Mouse (Mus musculus) CH12.LX (cell line): Measurements from ENCODE around the gene Gm14214. TPM values are rescaled to one million over a fixed set of nuclear protein-coding genes. Genes with fewer than 3 reads are reported as not detected.
A peak's percentile ranks its signal among the peaks of the same experiment; 100 is the strongest.

Source experiments
- DNase-seq: peaks from one replicate; pipeline ENCODE4 v3.0.0-alpha.2; 2013; ENCODE audit errors: extremely low read depth
- H3K27ac ChIP-seq: 2 replicates; pipeline ENCODE4 v1.5.1; 2012; ENCODE audit warnings: low read depth, mild to moderate bottlenecking, control low read depth, moderate library complexity; ENCODE audit not compliant: insufficient read depth
- H3K27me3 ChIP-seq: replicated peaks from 2 replicates; pipeline ENCODE3; 2012; ENCODE audit warnings: inconsistent platforms
- H3K36me3 ChIP-seq, 2 experiments: replicated peaks in 1 of 2; 2 replicates each; pipeline versions ENCODE3 to v1.6.1; 2012; ENCODE audit warnings: inconsistent platforms in 1 of 2, low read length in 1 of 2, mild to moderate bottlenecking in 1 of 2, mixed read lengths in 1 of 2, moderate library complexity in 1 of 2; ENCODE audit not compliant: control insufficient read depth in 1 of 2, insufficient read depth in 1 of 2
- H3K4me1 ChIP-seq, 2 experiments: 2 replicates each; pipeline ENCODE4 v1.6.1; 2012; ENCODE audit warnings: inconsistent platforms in 1 of 2, moderate library complexity in 1 of 2; ENCODE audit not compliant: insufficient read depth in 2 of 2, control insufficient read depth in 1 of 2
- H3K4me2 ChIP-seq: 2 replicates; pipeline ENCODE4 v1.6.1; 2012; ENCODE audit warnings: low read depth, mild to moderate bottlenecking, control low read depth; ENCODE audit not compliant: poor library complexity, insufficient read depth, severe bottlenecking
- H3K4me3 ChIP-seq, 3 experiments: fragments of 150-350 bp in 1 of 3; sonication (generic) in 1 of 3; replicated peaks in 1 of 3; 2 replicates each; pipeline versions ENCODE3 to v1.5.1; 2011 to 2012; ENCODE audit warnings: low read depth in 2 of 3, low read length in 2 of 3, mild to moderate bottlenecking in 2 of 3, moderate library complexity in 2 of 3, control low read depth in 1 of 3, improper control_type of control experiment in 1 of 3, inconsistent platforms in 1 of 3, mixed read lengths in 1 of 3; ENCODE audit not compliant: poor library complexity in 1 of 3
- H3K79me2 ChIP-seq: replicated peaks from 2 replicates; pipeline ENCODE4 v1.6.1; 2012; ENCODE audit warnings: mild to moderate bottlenecking, moderate library complexity; ENCODE audit not compliant: control insufficient read depth, poor library complexity, insufficient read depth, severe bottlenecking; ENCODE audit errors: extremely low read depth
- H3K9ac ChIP-seq: 2 replicates; pipeline ENCODE4 v1.6.1; 2012; ENCODE audit warnings: low read depth, mild to moderate bottlenecking, control low read depth, moderate library complexity; ENCODE audit not compliant: insufficient read depth
- H3K9me3 ChIP-seq: replicated peaks from 2 replicates; pipeline ENCODE3; 2012; ENCODE audit warnings: low read length, inconsistent platforms, mixed read lengths
- CHD1 ChIP-seq: IDR thresholded peaks from 2 replicates; pipeline ENCODE4 v1.6.1; 2012; ENCODE audit warnings: low read depth, low read length, improper control_type of control experiment, inconsistent platforms
- CHD2 ChIP-seq: IDR thresholded peaks from 2 replicates; pipeline ENCODE4 v1.6.1; 2011; ENCODE audit warnings: low read length, improper control_type of control experiment
- ETS1 ChIP-seq: conservative IDR thresholded peaks from 2 replicates; pipeline ENCODE4 v1.6.1; 2012; ENCODE audit warnings: low read depth, mild to moderate bottlenecking, inconsistent platforms, low read length, improper control_type of control experiment, moderate library complexity
- GABPA ChIP-seq: IDR thresholded peaks from 2 replicates; pipeline ENCODE4 v1.6.1; 2012; ENCODE audit warnings: low read depth, low read length, improper control_type of control experiment, inconsistent platforms; ENCODE audit not compliant: insufficient replicate concordance
- HCFC1 ChIP-seq: IDR thresholded peaks from 2 replicates; pipeline ENCODE4 v1.6.1; 2012; ENCODE audit warnings: low read depth, mild to moderate bottlenecking, inconsistent platforms, low read length, improper control_type of control experiment
- JUND ChIP-seq: conservative IDR thresholded peaks from 2 replicates; pipeline ENCODE4 v1.6.1; 2011; ENCODE audit warnings: low read depth, low read length, improper control_type of control experiment
- KAT2A ChIP-seq: IDR thresholded peaks from 2 replicates; pipeline ENCODE4 v1.6.1; 2012; ENCODE audit warnings: low read length, improper control_type of control experiment, inconsistent platforms; ENCODE audit not compliant: insufficient replicate concordance
- MAX ChIP-seq: IDR thresholded peaks from 2 replicates; pipeline ENCODE4 v1.6.1; 2011; ENCODE audit warnings: low read length, improper control_type of control experiment
- MEF2A ChIP-seq: IDR thresholded peaks from 2 replicates; pipeline ENCODE4 v1.6.1; 2014; ENCODE audit warnings: low read depth, mild to moderate bottlenecking, inconsistent platforms, low read length, improper control_type of control experiment, borderline replicate concordance
- NELFE ChIP-seq: IDR thresholded peaks from 2 replicates; pipeline ENCODE4 v1.6.1; 2011; ENCODE audit warnings: low read depth, low read length, improper control_type of control experiment
- NRF1 ChIP-seq: IDR thresholded peaks from 2 replicates; pipeline ENCODE4 v1.6.1; 2014; ENCODE audit warnings: low read depth, mild to moderate bottlenecking, inconsistent platforms, low read length, improper control_type of control experiment, moderate library complexity
- PAX5 ChIP-seq: IDR thresholded peaks from 2 replicates; pipeline ENCODE4 v1.6.1; 2012; ENCODE audit warnings: low read length, inconsistent platforms, mixed read lengths
- POLR2A ChIP-seq: IDR thresholded peaks from 2 replicates; pipeline ENCODE4 v1.6.1; 2011; ENCODE audit warnings: low read depth, mild to moderate bottlenecking, improper control_type of control experiment, low read length
- UBTF ChIP-seq: IDR thresholded peaks from 2 replicates; pipeline ENCODE4 v1.6.1; 2012; ENCODE audit warnings: low read depth, mild to moderate bottlenecking, inconsistent platforms, low read length, improper control_type of control experiment, moderate library complexity
- ZC3H11A ChIP-seq: IDR thresholded peaks from 2 replicates; pipeline ENCODE4 v1.6.1; 2012; ENCODE audit warnings: low read depth, mild to moderate bottlenecking, inconsistent platforms, low read length, improper control_type of control experiment
- ZMIZ1 ChIP-seq: IDR thresholded peaks from 2 replicates; pipeline ENCODE4 v1.6.1; 2012; ENCODE audit warnings: low read depth, mild to moderate bottlenecking, inconsistent platforms, low read length, improper control_type of control experiment
- dilution Hi-C: fragments of 300-500 bp; cut with MboI; formaldehyde crosslinking; loops from 2 replicates; pipeline ENCODE4 v1.14.3; 2020; ENCODE audit warnings: low sequenced_read_pairs; ENCODE audit not compliant: extremely low pct_unique_long_range_greater_than_20kb, extremely low pct_ligation_motif_present
- in situ Hi-C: fragments of 300-500 bp; cut with MboI; formaldehyde crosslinking; loops from 3 replicates; pipeline ENCODE4 v1.14.3; 2019; ENCODE audit warnings: low sequenced_read_pairs, low pct_ligation_motif_present, low pct_unique_long_range_greater_than_20kb, mixed read lengths
- polyA plus RNA-seq: library from polyadenylated mRNA; unstranded; fragments of >175 nt; gene quantifications from 2 replicates; pipeline ENCODE4 v1.2.1, GENCODE M21; 2012; ENCODE audit warnings: low read depth; ENCODE audit not compliant: insufficient read length
- total RNA-seq, 2 experiments: library from RNA; depleted of rRNA; stranded (reverse); fragments of 300-350 nt in 1 of 2; fragments of >200 nt in 1 of 2; gene quantifications; 2 replicates each; pipeline ENCODE4 v1.2.3; 2012 to 2014

The Gm14214 gene
- total and polyA plus RNA-seq, 3 experiments, result 0.41 TPM; not detected in 2

DNA sequence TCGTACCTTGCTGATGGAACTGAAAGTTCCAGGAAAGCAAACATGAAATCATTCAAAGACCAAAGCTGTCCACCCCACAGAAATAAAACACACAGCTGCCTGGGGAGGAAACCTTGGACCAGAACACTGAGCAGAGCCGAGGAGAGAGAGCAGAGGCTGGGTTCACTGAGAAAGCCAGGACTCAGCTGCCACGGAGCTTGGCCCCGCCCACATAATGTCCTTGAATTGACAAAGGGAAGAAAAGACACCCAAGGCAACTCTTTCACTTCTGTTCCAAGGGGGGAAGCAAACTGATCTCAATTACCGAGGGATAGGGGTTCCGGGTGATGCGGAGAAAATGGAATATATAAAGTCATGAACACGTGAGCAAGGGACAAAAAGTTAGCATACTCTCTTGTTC lies 17.9 kb downstream of the Gm14214 start:
- H3K27ac ChIP-seq, result no peak overlapping the region
- dilution Hi-C loops (no loop called here), in situ Hi-C loops (no loop called here)
- H3K4me2 ChIP-seq, result 0 out of 2 replicates have a peak overlapping the region, but pooled peaks have one; percentile 57
- no peak for DNase-seq
- no peak overlapping the region for H3K9ac ChIP-seq
- no peak overlapping the region for H3K4me3 ChIP-seq
- peaks cover 7 to 23% of the 10 kb centered on the region in 2 experiments; a peak in 3 of 4 replicates for H3K4me1 ChIP-seq
- TF ChIP-seq CHD2 (no peak), ZMIZ1 (no peak), NELFE (no peak), UBTF (no peak), POLR2A (no peak), MEF2A (no peak)
- H3K27me3 ChIP-seq, result no peaks in the 10 kb centered on the region
- H3K9me3 ChIP-seq, result peaks cover 4% of the 10 kb centered on the region
- H3K79me2 ChIP-seq, result no peaks in the 10 kb centered on the region
- no peaks in the 10 kb centered on the region for H3K36me3 ChIP-seq

DNA sequence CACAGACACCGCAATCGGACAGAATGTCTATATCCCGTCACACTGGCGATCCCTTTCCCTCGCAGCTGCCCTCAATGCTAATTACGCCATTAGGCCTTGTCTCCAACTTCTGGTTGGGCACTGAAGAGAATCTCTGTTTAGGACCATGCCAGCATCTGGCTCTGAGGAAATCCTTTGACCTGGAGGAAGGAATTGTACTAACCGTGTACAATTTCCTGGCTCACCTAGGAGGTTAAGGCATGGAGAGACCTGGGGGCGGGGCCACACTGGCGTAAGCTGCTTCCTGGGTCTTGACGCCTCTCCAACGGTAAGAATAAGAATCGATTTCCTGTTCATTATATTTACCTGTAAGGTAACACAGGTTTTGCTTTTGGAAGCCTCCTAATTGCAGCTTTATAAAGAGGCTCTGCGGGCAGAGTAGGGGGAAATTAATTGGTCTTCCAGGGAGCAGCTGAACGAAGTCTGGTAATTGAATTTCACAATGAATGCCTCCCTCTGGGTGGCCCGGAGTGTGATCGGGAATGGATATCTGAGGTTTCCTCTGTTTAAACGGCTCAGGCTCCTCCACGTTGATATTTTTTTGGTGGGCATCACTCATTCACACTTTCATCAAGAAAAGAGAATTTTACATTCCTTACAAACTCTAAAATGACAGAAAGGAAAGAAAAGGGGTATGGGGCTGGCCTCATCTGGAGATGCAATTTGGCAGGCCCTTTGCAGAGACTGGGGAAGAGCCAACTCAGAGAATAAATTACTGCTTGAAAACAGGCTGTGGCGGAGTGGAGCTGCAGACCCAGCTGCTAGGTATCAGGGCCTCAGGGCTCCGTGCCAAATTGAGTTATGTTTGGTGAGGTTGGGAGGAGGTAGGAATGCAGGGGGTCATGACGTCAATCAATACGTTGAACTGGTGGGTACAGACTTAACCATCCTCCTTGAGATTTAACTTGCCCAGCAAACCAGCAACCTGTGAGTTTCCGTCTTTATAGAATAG lies 20.5 kb downstream of the Gm14214 start:
- dilution Hi-C loops, result no loop called here
- Histone ChIP-seq H3K27ac (no peak overlapping the region), H3K4me2 (no peak overlapping the region)
- TF ChIP-seq GABPA (no peak), CHD1 (no peak), KAT2A (no peak), ETS1 (no peak), NRF1 (no peak), UBTF (no peak), JUND (no peak), HCFC1 (no peak), MAX (no peak), PAX5 (no peak), ZC3H11A (no peak)
- TF ChIP-seq, all 38 proteins: peak for 0
- Histone ChIP-seq H3K79me2 (no peaks in the 10 kb centered on the region), H3K9me3 (peaks cover 4% of the 10 kb centered on the region), H3K9ac (no peak overlapping the region), H3K4me1 (peaks cover 9 to 22% of the 10 kb centered on the region in 2 experiments), H3K36me3 (no peaks in the 10 kb centered on the region), H3K27me3 (no peaks in the 10 kb centered on the region), H3K4me3 (no peak overlapping the region)
- no peak for DNase-seq
- in situ Hi-C loops, result no loop called here
